Mouse (Mus musculus) stomach, postnatal 0 days (tissue): ENCODE measurements around the gene Gas2l2.

Experiments
- CTCF ChIP-seq: IDR thresholded peaks from 2 replicates; pipeline ENCODE4 v1.5.1; 2016; ENCODE audit warnings: antibody characterized with exemption, low read depth, mild to moderate bottlenecking, moderate library complexity
- EP300 ChIP-seq: optimal IDR thresholded peaks from 2 replicates; pipeline ENCODE3; 2016; ENCODE audit warnings: antibody characterized with exemption

DNA sequence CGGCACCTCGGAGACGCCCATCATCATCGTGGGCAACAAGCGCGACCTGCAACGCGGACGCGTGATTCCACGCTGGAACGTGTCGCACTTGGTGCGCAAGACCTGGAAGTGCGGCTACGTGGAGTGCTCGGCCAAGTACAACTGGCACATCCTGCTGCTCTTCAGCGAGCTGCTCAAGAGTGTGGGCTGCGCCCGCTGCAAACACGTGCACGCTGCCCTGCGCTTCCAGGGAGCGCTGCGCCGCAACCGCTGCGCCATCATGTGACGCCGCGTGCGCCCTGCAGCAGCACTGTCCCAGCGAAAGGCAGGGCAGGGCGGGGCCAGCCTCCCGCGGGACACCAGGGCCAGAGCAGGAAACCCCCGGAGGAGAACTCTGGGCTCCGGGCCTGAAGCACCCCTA is 10.7 kb downstream of the Gas2l2 start:
- TF ChIP-seq CTCF (peak; percentile 33; the same call in 1 of the 2 replicates), EP300 (no peak)
